Mouse (Mus musculus) stomach, embryonic 14.5 days (tissue): ENCODE measurements around the gene Sod3. TPM values are rescaled to one million over a fixed set of nuclear protein-coding genes. Genes with fewer than 3 reads are reported as not detected.

ENCODE experiments used
- ATAC-seq: fragments of 200-750 bp; cut with Nextera tagmentation; 2 replicates; pipeline ENCODE4 v1.8.0; 2017; ENCODE audit warnings: low read depth, moderate TSS enrichment; ENCODE audit not compliant: insufficient number of reproducible peaks, insufficient read depth, low FRiP score
- H3K27ac ChIP-seq: fragments of 300-500 bp; sonication (generic); 2 replicates; pipeline ENCODE4 v1.5.1; 2014; ENCODE audit warnings: mild to moderate bottlenecking, low read length, moderate library complexity, mixed read lengths
- H3K27me3 ChIP-seq: fragments of 300-500 bp; sonication (generic); 2 replicates; pipeline ENCODE4 v1.6.1; 2014; ENCODE audit warnings: low read length, control low read depth, mixed read lengths; ENCODE audit not compliant: control insufficient read depth, insufficient read depth
- H3K36me3 ChIP-seq: fragments of 300-500 bp; sonication (generic); 2 replicates; pipeline ENCODE4 v1.6.1; 2014; ENCODE audit warnings: mild to moderate bottlenecking, control low read depth, low read length, moderate library complexity, mixed read lengths; ENCODE audit not compliant: control insufficient read depth, insufficient read depth
- H3K4me1 ChIP-seq: fragments of 300-500 bp; sonication (generic); 2 replicates; pipeline ENCODE4 v1.6.1; 2014; ENCODE audit warnings: low read length, control low read depth, mixed read lengths; ENCODE audit not compliant: control insufficient read depth, insufficient read depth
- H3K4me2 ChIP-seq: fragments of 300-500 bp; sonication (generic); replicated peaks from 2 replicates; pipeline ENCODE4 v1.6.1; 2014; ENCODE audit warnings: low read depth, low read length, control low read depth
- H3K4me3 ChIP-seq: fragments of 300-500 bp; sonication (generic); 2 replicates; pipeline ENCODE4 v1.5.1; 2014; ENCODE audit warnings: low read depth, low read length, control low read depth
- H3K9ac ChIP-seq: fragments of 300-500 bp; sonication (generic); replicated peaks from 2 replicates; pipeline ENCODE4 v1.6.1; 2014; ENCODE audit warnings: low read depth, mild to moderate bottlenecking, control low read depth, low read length, moderate library complexity, mixed read lengths
- H3K9me3 ChIP-seq: fragments of 300-500 bp; sonication (generic); 2 replicates; pipeline ENCODE4 v1.6.1; 2016; ENCODE audit warnings: low read depth, low read length, control low read depth; ENCODE audit not compliant: control insufficient read depth
- WGBS: fragments of 180-500 bp; shearing (Covaris S2); extraction: QIAGEN DNeasy Blood & Tissue Kit; methylation state at CpG from one replicate; pipeline ENCODE4 v1.1.7; 2014; 5-methylcytosine and 5-hydroxymethylcytosine counted together
- polyA plus RNA-seq: library from polyadenylated mRNA; unstranded; fragments of >200 nt; fragmentation: Nextera tagmentation; extraction: Ambion mirVana; gene quantifications from 2 replicates; pipeline ENCODE4 v1.2.1, GENCODE M21; 2014

Gene Sod3
- polyA plus RNA-seq, 1 experiment from 2014 or later = 0.46 TPM

DNA sequence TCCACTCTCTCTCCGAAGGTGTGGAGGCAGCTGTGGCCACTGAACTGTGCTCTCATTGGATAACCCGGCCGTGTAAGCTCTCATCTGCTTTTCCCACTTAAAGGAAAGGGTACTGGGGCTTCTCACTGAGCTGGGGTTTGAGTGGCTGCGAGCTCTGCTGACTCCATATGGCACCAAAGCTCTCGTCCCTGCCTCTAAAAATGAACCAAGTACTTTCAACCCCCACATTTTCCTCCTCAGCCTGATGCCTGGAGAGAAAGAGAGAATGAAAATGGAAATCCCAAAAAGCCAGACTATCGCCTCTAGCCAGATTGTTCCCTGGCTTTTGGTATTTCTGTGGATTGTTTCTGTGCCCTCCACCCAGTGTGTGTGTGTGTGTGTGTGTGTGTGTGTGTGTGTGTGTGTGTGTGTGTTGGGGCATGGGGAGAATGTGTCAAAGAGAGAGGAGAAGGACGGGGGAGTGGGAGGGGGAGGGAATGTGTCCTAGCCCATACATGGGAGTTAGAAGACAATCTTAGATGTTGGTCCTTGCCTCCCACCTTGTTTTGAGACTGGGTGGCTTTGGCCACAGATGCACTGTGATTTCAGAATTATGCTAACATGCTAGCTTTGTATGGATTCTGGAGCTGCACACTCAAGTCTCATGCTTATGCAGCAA lies 24.6 kb downstream of the Sod3 start:
- ATAC-seq = no peak
- no peak overlapping the region for H3K9ac ChIP-seq
- H3K36me3 ChIP-seq = no peaks in the 10 kb centered on the region
- 65% methylated on average over 7 of the region's 7 CpGs for WGBS
- no peak overlapping the region for H3K4me2 ChIP-seq
- no peaks in the 10 kb centered on the region for H3K9me3 ChIP-seq
- no peak overlapping the region for H3K27ac ChIP-seq
- no peaks in the 10 kb centered on the region for H3K27me3 ChIP-seq
- no peaks in the 10 kb centered on the region for H3K4me1 ChIP-seq
- no peak overlapping the region for H3K4me3 ChIP-seq

DNA sequence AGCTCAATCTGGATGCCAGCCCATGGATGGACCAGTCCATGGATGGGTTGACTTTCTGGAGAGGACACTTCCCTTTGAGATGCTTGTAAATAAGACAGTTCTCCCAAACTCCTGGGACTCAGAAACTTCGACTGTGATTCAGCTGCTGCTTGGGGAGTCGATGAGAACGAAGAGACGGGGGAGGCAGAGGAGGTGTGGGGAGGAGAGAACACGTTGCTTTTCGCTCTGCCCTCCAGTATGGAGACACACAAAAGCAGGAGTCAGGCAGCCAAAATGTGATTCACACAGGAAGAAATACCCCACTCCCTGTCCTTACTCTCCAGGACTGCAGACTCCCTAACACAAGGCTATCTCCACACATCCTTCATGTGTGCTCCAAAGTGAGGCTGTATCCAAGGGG lies 26.8 kb downstream of the Sod3 start:
- no peak overlapping the region for H3K27ac ChIP-seq
- no peak for ATAC-seq
- WGBS = 87% methylated on average over 6 of the region's 6 CpGs

DNA sequence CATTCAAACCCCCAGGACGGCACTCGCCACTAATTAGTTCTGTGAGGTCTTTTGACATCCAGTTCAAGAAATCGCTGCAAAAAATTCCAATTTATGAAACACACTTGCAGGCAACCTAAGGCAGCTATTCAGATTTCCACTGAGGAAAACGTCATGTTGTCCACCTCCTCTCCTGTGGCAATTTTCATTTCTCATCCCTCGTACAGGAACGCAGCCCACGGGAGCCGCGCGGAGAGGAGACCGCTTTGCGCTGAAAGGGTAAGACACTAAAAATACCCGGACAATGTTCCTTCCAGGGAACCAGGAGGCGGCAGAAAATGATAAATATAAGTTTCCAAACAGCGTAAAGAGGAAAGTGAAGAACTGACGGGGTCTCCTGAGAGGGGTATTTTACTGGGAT lies 27.9 kb downstream of the Sod3 start:
- H3K4me3 ChIP-seq = no peak overlapping the region
- H3K9ac ChIP-seq = no peak overlapping the region
- no peak overlapping the region for H3K4me2 ChIP-seq
- no peaks in the 10 kb centered on the region for H3K9me3 ChIP-seq
- no peak overlapping the region for H3K27ac ChIP-seq
- 76% methylated on average over 16 of the region's 16 CpGs for WGBS
- ATAC-seq = no peak
- H3K4me1 ChIP-seq = no peaks in the 10 kb centered on the region
- H3K27me3 ChIP-seq = no peaks in the 10 kb centered on the region
- H3K36me3 ChIP-seq = no peaks in the 10 kb centered on the region

More for the DNA sequence above, 26.8 kb downstream of the Sod3 start:
- H3K36me3 ChIP-seq = no peaks in the 10 kb centered on the region
- H3K9me3 ChIP-seq = no peaks in the 10 kb centered on the region
- H3K9ac ChIP-seq = no peak overlapping the region
- H3K27me3 ChIP-seq = no peaks in the 10 kb centered on the region
- H3K4me2 ChIP-seq = no peak overlapping the region
- no peak overlapping the region for H3K4me3 ChIP-seq
- H3K4me1 ChIP-seq = no peaks in the 10 kb centered on the region

DNA sequence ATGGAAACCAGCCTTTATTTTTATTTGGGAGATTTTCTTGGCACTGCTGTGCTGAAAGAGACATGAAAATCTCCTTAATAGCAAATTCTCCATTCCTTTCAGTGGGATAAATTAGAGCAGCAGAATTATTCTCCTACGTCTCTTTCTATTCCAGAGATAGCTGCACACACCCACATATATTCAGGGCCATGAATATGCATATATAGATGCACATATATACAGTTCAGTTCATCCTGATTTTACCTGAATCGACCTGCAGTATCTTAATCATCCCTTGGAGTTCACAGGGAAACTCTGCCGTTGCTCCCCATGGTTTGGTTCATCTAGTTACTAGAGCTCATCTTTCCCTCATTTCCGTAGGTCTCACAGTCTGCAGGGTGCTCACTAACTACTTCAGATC lies 30.2 kb downstream of the Sod3 start:
- H3K9ac ChIP-seq = no peak overlapping the region
- 83% methylated on average over 4 of the region's 4 CpGs for WGBS
- no peak for ATAC-seq
- H3K4me1 ChIP-seq = no peaks in the 10 kb centered on the region
- no peaks in the 10 kb centered on the region for H3K9me3 ChIP-seq
- no peak overlapping the region for H3K4me2 ChIP-seq
- no peaks in the 10 kb centered on the region for H3K27me3 ChIP-seq
- H3K4me3 ChIP-seq = no peak overlapping the region
- no peak overlapping the region for H3K27ac ChIP-seq
- H3K36me3 ChIP-seq = no peaks in the 10 kb centered on the region

DNA sequence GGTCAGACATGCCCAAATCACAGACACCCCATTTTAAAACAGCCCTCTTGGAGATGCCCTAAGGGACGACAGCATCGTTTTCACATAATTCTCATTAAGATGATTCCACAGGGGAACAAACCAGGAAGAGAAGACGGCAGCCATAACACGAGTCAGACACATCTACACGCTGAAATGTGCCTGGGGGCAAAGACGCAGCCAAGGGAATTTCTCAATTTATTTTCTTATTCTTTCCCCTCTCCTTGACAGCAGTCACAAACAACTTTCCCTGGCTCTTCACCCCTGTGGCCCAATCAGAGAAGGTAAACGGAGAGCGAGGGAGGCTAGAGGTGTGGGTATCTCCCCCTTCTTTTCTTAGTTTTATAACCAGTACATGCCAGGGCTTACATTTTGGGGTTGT lies 40.8 kb downstream of the Sod3 start:
- no peak overlapping the region for H3K4me3 ChIP-seq
- H3K4me2 ChIP-seq = no peak overlapping the region
- no peak overlapping the region for H3K27ac ChIP-seq
- H3K27me3 ChIP-seq = no peaks in the 10 kb centered on the region
- no peak overlapping the region for H3K9ac ChIP-seq
- ATAC-seq = no peak
- no peaks in the 10 kb centered on the region for H3K9me3 ChIP-seq
- WGBS = 68% methylated on average over 8 of the region's 8 CpGs
- no peaks in the 10 kb centered on the region for H3K36me3 ChIP-seq
- H3K4me1 ChIP-seq = peaks cover 3% of the 10 kb centered on the region; the same call in 1 of the 2 replicates

DNA sequence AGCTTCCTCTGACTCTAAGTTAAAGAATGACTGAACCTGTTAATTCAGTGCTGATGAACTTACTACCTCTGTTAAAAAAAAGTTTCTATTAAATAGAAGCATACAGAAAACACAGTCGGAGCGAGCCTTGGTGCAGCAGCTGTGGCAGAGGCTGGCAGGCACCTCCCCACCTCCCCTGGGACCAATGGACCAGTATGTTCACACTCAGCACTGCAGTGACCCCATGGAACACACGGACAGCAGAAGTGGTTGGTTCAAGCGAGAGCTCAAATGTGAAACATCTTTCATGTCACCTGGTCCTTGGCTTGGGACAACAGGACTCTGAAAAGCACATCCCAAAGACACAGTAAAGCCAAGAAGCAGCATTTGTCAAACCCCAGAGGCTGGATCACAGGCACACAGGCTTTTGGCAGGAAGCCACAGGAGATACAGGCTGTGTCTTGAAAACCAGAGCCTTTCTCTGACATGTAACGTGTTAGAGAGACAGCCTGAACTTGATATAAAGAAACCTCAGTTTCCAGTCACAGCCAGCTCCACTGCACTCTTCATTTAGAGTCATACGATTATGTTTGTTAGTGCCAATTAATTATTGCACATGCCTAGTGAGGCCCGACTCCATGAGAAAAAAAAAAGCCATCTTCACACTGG lies 45.2 kb downstream of the Sod3 start:
- 66% methylated on average over 7 of the region's 7 CpGs for WGBS
- Histone ChIP-seq H3K27ac (no peak overlapping the region), H3K27me3 (no peaks in the 10 kb centered on the region), H3K4me2 (no peak overlapping the region), H3K9ac (no peak overlapping the region), H3K36me3 (no peaks in the 10 kb centered on the region), H3K4me1 (peaks cover 3% of the 10 kb centered on the region; the same call in 1 of the 2 replicates), H3K9me3 (no peaks in the 10 kb centered on the region), H3K4me3 (no peak overlapping the region)
- ATAC-seq = no peak

DNA sequence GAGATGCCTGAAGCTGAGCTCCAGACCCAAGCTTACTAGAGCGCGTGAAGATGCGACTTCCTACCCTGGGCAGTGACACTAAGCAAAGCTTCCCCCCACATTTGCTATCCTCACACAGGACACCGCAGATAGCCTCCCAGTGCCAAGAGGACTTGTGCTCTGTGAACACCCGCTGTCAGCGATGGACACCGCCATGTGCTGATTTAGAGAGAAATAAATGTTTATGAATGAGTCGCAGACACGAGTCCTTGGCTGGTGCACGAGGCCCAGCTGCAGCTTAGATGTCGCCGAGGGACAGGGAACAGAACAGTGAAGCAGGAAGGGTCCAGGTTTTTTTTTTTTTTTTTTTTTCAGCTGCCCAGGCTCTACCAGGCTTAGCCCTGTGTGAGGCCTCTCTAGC lies 46.6 kb downstream of the Sod3 start:
- Histone ChIP-seq H3K27ac (no peak overlapping the region), H3K9ac (no peak overlapping the region), H3K4me3 (no peak overlapping the region), H3K27me3 (no peaks in the 10 kb centered on the region), H3K36me3 (no peaks in the 10 kb centered on the region), H3K4me1 (peaks cover 3% of the 10 kb centered on the region; the same call in 1 of the 2 replicates), H3K4me2 (no peak overlapping the region), H3K9me3 (no peaks in the 10 kb centered on the region)
- WGBS = 77% methylated on average over 12 of the region's 12 CpGs
- no peak for ATAC-seq

DNA sequence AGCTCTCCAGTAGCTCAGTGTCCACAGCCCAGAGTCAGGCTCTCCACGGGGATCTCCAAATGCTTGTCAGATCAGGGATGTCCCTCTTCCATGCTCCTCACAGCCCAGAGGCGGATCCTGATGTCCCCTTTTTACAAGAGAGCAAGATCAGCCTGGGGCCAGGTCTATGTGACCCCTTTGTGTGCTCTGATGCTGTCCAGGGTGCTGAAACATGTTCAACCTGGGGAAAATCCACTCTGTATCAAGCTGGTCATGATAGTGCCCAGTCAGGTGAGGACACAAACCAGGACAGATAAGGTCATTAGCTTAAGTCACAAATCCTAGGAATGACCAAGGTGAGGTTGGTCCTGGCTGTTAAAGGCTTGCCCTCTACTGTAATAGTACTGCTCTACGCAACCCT lies 48.0 kb downstream of the Sod3 start:
- H3K27ac ChIP-seq = no peak overlapping the region
- 55% methylated on average over 3 of the region's 3 CpGs for WGBS
- H3K4me1 ChIP-seq = peaks cover 3% of the 10 kb centered on the region; the same call in 1 of the 2 replicates
- peak; percentile 50; the same call in 1 of the 2 replicates for ATAC-seq
- H3K36me3 ChIP-seq = no peaks in the 10 kb centered on the region
- no peak overlapping the region for H3K9ac ChIP-seq
- H3K27me3 ChIP-seq = no peaks in the 10 kb centered on the region
- no peak overlapping the region for H3K4me3 ChIP-seq
- no peaks in the 10 kb centered on the region for H3K9me3 ChIP-seq
- H3K4me2 ChIP-seq = no peak overlapping the region
